Mouse (Mus musculus): ENCODE results near the gene Setmar. TPM values are rescaled to one million over a fixed set of nuclear protein-coding genes. Genes with fewer than 3 reads are reported as not detected.

Setmar gene
- polyA plus RNA-seq, 1 experiment: 1.3 TPM

GRCm38 (mm10) chr6:108065583-108065982 is 738 bp downstream of the Setmar start:
- WGBS: 3% methylated on average over 6 of the region's 6 CpGs
- DNase-seq (ENCODE audit: low read depth in 1 of 2, low spot score in 2 of 2): peak; percentile 57 to 67
- TF ChIP-seq CTCF (IDR thresholded peaks at IDR 0.05; ENCODE audit: extremely low read depth, insufficient read depth, insufficient read length, insufficient replicate concordance) (no peak), POLR2A (IDR thresholded peaks at IDR 0.05; ENCODE audit: low read depth, low read length) (no peak)
- H3K4me1 ChIP-seq (ENCODE audit: control insufficient read depth, insufficient read depth, insufficient read length): no peaks in the 10 kb centered on the region; the same call in 1 of the 2 replicates
- peak overlapping the region; percentile 56 for H3K4me3 ChIP-seq (ENCODE audit: extremely low read depth, insufficient read depth, insufficient read length)
- peak overlapping the region; percentile 39; the same call in 1 of the 2 replicates for H3K27ac ChIP-seq (ENCODE audit: insufficient read depth, low read length)
- no peaks in the 10 kb centered on the region for H3K27me3 ChIP-seq (ENCODE audit: control insufficient read depth, insufficient read depth, low read length)
- no peaks in the 10 kb centered on the region for H3K36me3 ChIP-seq (ENCODE audit: control insufficient read depth, insufficient read depth, low read length)

- H3K4me3 ChIP-seq (ENCODE audit: extremely low read depth, insufficient read depth, insufficient read length): no peak overlapping the region
- DNase-seq (ENCODE audit: low read depth in 1 of 2, low spot score in 2 of 2): no peak
- no peak for TF ChIP-seq CTCF (IDR thresholded peaks at IDR 0.05; ENCODE audit: extremely low read depth, insufficient read depth, insufficient read length, insufficient replicate concordance)
- TF ChIP-seq POLR2A (IDR thresholded peaks at IDR 0.05; ENCODE audit: low read depth, low read length): no peak
- H3K4me1 ChIP-seq (ENCODE audit: control insufficient read depth, insufficient read depth, insufficient read length): no peaks in the 10 kb centered on the region; the same call in 1 of the 2 replicates
- 94% methylated on average over 7 of the region's 7 CpGs for WGBS
- H3K36me3 ChIP-seq (ENCODE audit: control insufficient read depth, insufficient read depth, low read length): no peaks in the 10 kb centered on the region; the same call in 1 of the 2 replicates
- H3K27ac ChIP-seq (ENCODE audit: insufficient read depth, low read length): no peak overlapping the region
- no peaks in the 10 kb centered on the region for H3K27me3 ChIP-seq (ENCODE audit: control insufficient read depth, insufficient read depth, low read length)
Observed at GRCm38 (mm10) chr6:108070947-108071346, 6.1 kb downstream of the Setmar start.

DNA sequence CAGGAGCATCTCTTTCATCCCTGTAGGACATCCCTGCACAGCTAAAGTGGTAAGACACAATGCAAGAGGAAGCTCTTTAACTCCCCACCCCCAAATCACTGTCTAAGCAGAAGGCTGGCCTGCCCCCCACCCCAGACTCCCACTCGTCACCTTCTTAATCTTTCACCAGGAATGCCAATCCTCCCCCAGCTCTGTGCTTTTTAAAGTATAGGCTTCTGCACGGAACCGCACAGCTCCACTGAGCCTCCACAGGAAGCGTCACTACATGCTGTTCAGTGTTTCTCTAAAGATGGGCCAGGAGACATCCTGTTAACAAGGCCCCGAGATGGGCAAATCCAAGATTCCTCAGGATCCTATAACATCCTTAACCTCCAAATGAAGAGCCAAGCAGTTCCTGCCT is 8.2 kb downstream of the Setmar start:
- Histone ChIP-seq H3K4me1 (ENCODE audit: control insufficient read depth, insufficient read depth, insufficient read length) (no peaks in the 10 kb centered on the region), H3K4me3 (ENCODE audit: extremely low read depth, insufficient read depth, insufficient read length) (no peak overlapping the region), H3K27ac (ENCODE audit: insufficient read depth, low read length) (no peak overlapping the region), H3K36me3 (ENCODE audit: control insufficient read depth, insufficient read depth, low read length) (no peaks in the 10 kb centered on the region; the same call in 1 of the 2 replicates), H3K27me3 (ENCODE audit: control insufficient read depth, insufficient read depth, low read length) (no peaks in the 10 kb centered on the region)
- no peak for TF ChIP-seq CTCF (IDR thresholded peaks at IDR 0.05; ENCODE audit: extremely low read depth, insufficient read depth, insufficient read length, insufficient replicate concordance)
- no peak for TF ChIP-seq POLR2A (IDR thresholded peaks at IDR 0.05; ENCODE audit: low read depth, low read length)
- WGBS: 94% methylated on average over 5 of the region's 5 CpGs
- no peak for DNase-seq (ENCODE audit: low read depth in 1 of 2, low spot score in 2 of 2)

DNA sequence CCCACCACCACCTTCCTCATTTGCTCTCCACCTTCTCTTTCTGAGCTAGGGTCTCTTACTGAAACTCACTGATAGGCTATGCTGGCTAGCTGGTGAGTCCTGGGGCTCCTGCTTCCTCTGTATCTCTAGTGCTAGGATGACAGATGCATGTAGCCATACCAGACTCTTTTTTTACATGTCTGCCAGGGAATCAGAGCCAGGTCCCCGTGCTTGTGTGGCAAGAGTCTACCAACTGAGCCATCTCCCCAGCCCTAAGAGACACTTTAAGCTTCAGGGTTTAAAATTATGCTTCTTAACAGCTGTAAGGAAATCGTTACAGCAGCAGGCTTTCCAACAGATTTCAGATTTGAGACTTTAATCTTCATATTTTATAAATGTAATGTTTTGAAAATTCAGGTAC is 9.1 kb downstream of the Setmar start:
- WGBS: 93% methylated on average over 2 of the region's 2 CpGs
- Histone ChIP-seq H3K36me3 (ENCODE audit: control insufficient read depth, insufficient read depth, low read length) (no peaks in the 10 kb centered on the region; the same call in 1 of the 2 replicates), H3K27ac (ENCODE audit: insufficient read depth, low read length) (no peak overlapping the region), H3K4me1 (ENCODE audit: control insufficient read depth, insufficient read depth, insufficient read length) (no peaks in the 10 kb centered on the region), H3K4me3 (ENCODE audit: extremely low read depth, insufficient read depth, insufficient read length) (no peak overlapping the region), H3K27me3 (ENCODE audit: control insufficient read depth, insufficient read depth, low read length) (no peaks in the 10 kb centered on the region)
- no peak for DNase-seq (ENCODE audit: low read depth in 1 of 2, low spot score in 2 of 2)
- TF ChIP-seq CTCF (IDR thresholded peaks at IDR 0.05; ENCODE audit: extremely low read depth, insufficient read depth, insufficient read length, insufficient replicate concordance) (no peak), POLR2A (IDR thresholded peaks at IDR 0.05; ENCODE audit: low read depth, low read length) (no peak)

DNA sequence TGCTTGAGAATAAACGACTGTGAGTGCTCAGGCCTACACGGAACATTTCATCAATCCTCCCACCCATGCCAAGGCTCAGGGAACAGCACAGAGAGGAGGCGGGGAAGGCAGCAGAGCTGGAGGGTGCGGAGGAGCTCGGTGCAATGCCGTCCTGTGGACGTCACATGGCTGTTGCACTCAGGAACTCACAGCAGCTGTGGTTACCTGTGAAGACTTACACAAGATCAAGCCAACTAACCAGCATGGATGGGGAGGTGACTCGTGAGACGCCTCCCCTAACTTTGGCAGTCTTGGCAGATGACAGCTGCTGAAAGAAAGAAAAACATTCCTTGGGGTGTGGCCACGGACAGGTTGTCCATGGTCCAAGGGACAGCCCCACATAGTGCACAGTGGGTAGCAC is 9.8 kb downstream of the Setmar start:
- WGBS: 92% methylated on average over 10 of the region's 10 CpGs
- Histone ChIP-seq H3K4me1 (ENCODE audit: control insufficient read depth, insufficient read depth, insufficient read length) (no peaks in the 10 kb centered on the region), H3K27ac (ENCODE audit: insufficient read depth, low read length) (no peak overlapping the region), H3K36me3 (ENCODE audit: control insufficient read depth, insufficient read depth, low read length) (no peaks in the 10 kb centered on the region; the same call in 1 of the 2 replicates), H3K27me3 (ENCODE audit: control insufficient read depth, insufficient read depth, low read length) (no peaks in the 10 kb centered on the region), H3K4me3 (ENCODE audit: extremely low read depth, insufficient read depth, insufficient read length) (no peak overlapping the region)
- DNase-seq (ENCODE audit: low read depth in 1 of 2, low spot score in 2 of 2): no peak
- TF ChIP-seq CTCF (IDR thresholded peaks at IDR 0.05; ENCODE audit: extremely low read depth, insufficient read depth, insufficient read length, insufficient replicate concordance) (no peak), POLR2A (IDR thresholded peaks at IDR 0.05; ENCODE audit: low read depth, low read length) (no peak)

GRCm38 (mm10) chr6:108075857-108076256 is 11.0 kb downstream of the Setmar start:
- WGBS: 96% methylated on average over 7 of the region's 7 CpGs
- Histone ChIP-seq H3K27ac (ENCODE audit: insufficient read depth, low read length) (no peak overlapping the region), H3K27me3 (ENCODE audit: control insufficient read depth, insufficient read depth, low read length) (no peaks in the 10 kb centered on the region), H3K4me3 (ENCODE audit: extremely low read depth, insufficient read depth, insufficient read length) (no peak overlapping the region), H3K36me3 (ENCODE audit: control insufficient read depth, insufficient read depth, low read length) (no peaks in the 10 kb centered on the region; the same call in 1 of the 2 replicates), H3K4me1 (ENCODE audit: control insufficient read depth, insufficient read depth, insufficient read length) (no peaks in the 10 kb centered on the region)
- no peak for DNase-seq (ENCODE audit: low read depth in 1 of 2, low spot score in 2 of 2)
- TF ChIP-seq POLR2A (IDR thresholded peaks at IDR 0.05; ENCODE audit: low read depth, low read length) (no peak), CTCF (IDR thresholded peaks at IDR 0.05; ENCODE audit: extremely low read depth, insufficient read depth, insufficient read length, insufficient replicate concordance) (no peak)

DNA sequence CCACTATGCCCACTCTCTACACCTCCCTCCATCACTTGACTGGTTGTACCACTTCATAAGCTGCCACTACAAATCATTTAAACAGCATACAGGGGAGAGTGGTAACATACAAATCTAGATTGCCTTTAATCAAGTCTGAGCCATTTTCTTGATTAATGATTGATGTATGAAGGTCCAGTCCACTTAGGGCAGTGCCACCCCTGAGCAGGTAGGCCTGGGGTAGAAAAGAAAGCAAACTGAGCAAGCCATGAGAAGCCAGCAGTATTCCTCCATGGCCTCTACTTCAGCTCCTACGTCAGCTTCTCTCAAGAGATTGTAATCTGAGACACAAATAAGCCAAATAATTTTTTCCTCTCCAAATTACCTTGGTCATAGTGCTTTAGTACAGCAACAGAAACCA is 26.5 kb downstream of the Setmar start:
- no peaks in the 10 kb centered on the region for H3K36me3 ChIP-seq (ENCODE audit: control insufficient read depth, insufficient read depth, low read length)
- H3K4me1 ChIP-seq (ENCODE audit: control insufficient read depth, insufficient read depth, insufficient read length): no peaks in the 10 kb centered on the region
- no peak for DNase-seq (ENCODE audit: low read depth in 1 of 2, low spot score in 2 of 2)
- no peaks in the 10 kb centered on the region for H3K27me3 ChIP-seq (ENCODE audit: control insufficient read depth, insufficient read depth, low read length)
- no peak overlapping the region for H3K27ac ChIP-seq (ENCODE audit: insufficient read depth, low read length)
- TF ChIP-seq CTCF (IDR thresholded peaks at IDR 0.05; ENCODE audit: extremely low read depth, insufficient read depth, insufficient read length, insufficient replicate concordance) (no peak), POLR2A (IDR thresholded peaks at IDR 0.05; ENCODE audit: low read depth, low read length) (no peak)
- H3K4me3 ChIP-seq (ENCODE audit: extremely low read depth, insufficient read depth, insufficient read length): no peak overlapping the region
- WGBS: 74% methylated on average over 1 of the region's 1 CpGs
